Mouse (Mus musculus) activated CD4-positive, CD25-positive, alpha-beta regulatory T cell, adult 9 weeks (primary cell): ENCODE data around the gene Cdk20. TPM values are rescaled to one million over a fixed set of nuclear protein-coding genes. Genes with fewer than 3 reads are reported as not detected.

Source experiments
- polyA plus RNA-seq: library from polyadenylated mRNA; unstranded; fragments of 100-300 nt; shearing (Covaris generic); gene quantifications from one replicate; pipeline ENCODE4 v1.2.1, GENCODE M21; 2017

The Cdk20 gene
- polyA plus RNA-seq: 5.9 TPM

DNA sequence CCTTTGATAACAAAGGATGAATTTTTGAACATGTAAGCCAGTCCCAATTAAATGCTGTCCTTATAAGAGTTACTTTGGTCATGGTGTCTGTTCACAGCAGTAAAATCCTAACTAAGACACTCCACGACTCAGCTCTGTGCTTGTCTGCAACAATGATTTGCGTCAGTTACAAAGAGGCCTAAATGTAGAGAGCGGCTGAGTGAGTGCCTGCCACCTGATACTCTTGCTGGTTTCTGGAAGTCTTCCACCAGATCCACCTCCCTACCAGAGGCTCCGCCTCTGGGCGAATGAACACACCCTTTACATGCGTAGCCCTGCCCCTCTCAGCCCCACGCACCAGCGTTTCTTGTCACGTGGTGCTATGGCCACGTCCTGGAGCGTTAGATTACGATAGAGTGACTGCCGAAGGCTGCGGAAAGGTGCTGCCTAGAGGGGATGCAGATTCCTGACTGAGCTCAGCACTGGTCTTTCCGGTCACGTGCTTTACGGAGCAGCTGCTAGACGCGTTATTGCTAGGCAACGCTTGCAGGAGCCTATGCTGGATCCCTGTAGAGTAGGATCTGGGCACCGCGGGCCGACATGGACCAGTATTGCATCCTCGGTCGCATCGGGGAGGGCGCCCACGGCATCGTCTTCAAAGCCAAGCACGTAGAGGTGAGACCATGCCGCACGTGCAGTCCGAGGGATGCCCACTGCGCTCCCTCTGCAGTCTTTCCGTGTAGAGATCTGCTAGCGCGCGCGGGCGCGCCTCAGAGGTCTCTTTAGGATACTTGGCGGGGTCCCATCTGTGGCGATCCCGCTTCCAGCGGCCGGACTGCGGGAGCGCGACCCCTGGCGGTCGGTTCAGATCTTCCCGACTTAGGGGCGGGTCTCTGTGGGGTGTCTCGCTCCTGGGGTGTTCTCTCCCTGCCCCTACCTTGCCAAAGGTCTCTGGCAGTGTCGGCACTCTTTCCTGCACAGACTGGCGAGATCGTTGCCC, at the start of gene Cdk20:
Gene Cdk20 (plus strand): TSS at position 298 of the 979 bp plus-strand sequence.

Other genes with a start within 250 kb of the Cdk20 start
- gene Cdc14b, start 157.0 kb upstream of the Cdk20 start, polyA plus RNA-seq: 8.5 TPM
- 9.1 TPM for gene Aaed1, start 119.6 kb upstream of the Cdk20 start, polyA plus RNA-seq
- 14.7 TPM for gene Ctsl, start 61.4 kb upstream of the Cdk20 start, polyA plus RNA-seq
- gene Fam240b, start 65.5 kb downstream of the Cdk20 start, polyA plus RNA-seq: not detected